Mouse (Mus musculus) hematopoietic stem cell, adult 5-6 weeks (primary cell): ENCODE measurements at regions not wholly inside any gene's neighbourhood (a gene's known extent, or its start where the extent isn't known, plus 50 kb on each side); places are given as distances from the start of the nearest gene placed in this dataset.

ENCODE experiments used
- ATAC-seq, 2 experiments: fragments of 125-278 bp in 1 of 2; replicated peaks in 1 of 2; 2 replicates each; pipeline ENCODE4 v1.8.0; 2016 to 2017; ENCODE audit warnings: inconsistent platforms in 2 of 2, mild to moderate bottlenecking in 2 of 2, moderate number of reproducible peaks in 2 of 2, low read depth in 1 of 2, moderate TSS enrichment in 1 of 2; ENCODE audit not compliant: low FRiP score in 2 of 2, poor library complexity in 2 of 2, severe bottlenecking in 2 of 2, insufficient read depth in 1 of 2, low TSS enrichment in 1 of 2

DNA sequence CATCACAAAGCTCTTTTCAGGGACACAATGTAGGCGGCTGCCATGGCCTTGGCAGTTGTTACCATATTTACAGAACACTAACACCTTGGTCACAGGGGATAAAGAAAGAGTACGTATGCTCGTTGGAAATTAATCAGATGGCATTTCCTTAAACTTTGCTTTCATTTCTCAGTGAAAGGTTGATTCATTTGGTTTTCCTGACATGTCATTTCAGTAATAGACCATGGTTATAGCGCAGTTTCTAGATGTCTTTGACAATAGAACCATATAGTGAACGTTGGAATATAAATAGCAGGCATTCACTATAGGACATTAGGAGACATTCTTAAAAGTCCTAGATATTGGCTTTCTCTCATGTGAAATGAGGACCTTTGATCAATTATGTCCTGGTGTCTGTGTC lies 532.2 kb upstream of the A1bg start:
- ATAC-seq = no peak

- no peak for ATAC-seq
Measured at GRCm38 (mm10) chr15:61454350-61454671, 531.5 kb upstream of the A1bg start.

DNA sequence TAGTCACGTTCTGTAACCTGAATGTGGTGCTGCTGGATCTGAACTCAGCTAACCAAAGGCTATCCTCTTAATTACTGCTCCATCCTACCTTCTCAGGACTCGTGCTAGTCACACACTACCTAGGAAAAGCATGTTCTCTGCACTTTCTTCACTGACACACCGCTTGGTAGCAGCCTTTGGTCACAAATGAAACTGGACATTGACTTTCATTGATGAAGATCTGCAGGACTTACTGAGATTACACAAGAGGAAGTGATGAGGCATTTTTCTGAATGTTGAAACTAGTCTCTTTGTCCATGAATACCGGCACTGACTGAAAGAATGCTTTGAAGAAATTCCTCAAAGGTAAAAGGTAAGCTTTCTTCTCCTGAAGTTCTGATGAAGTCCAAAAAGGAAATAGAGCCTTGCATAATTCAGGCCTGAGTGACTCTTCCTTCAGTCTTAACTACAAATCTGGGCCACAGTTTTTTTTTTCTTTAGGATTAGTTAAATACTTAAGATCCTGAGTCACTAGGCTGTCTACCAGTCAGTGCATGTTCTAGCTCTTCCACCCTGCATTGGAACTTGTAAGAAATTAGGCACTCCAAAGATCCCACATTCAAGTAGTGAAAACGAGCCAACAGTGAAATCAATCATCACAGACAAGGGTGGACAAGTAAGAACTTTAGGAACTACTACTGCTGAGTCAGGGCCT lies 531.0 kb upstream of the A1bg start:
- no peak for ATAC-seq

DNA sequence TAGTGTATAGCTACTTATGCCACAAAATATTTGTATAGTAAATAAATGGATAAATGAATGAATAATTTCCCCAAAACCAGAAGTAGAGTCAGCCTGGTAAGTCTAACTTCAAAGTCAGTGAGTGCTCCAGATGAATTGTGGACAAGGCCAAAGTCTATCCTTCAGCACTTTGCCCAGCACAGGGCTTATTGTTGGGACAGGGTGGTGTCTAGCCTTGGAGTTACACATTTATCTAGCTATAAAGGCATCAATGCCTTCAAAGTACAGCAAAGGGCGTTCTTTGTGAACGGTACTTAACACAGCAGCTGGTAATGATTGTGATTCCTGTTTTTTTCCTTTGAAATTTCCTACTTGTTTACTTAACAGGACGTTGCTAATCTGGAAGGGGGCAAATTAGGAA lies 527.4 kb upstream of the A1bg start:
- no peak for ATAC-seq

GRCm38 (mm10) chr15:61448482-61448881 lies 525.7 kb upstream of the A1bg start:
- ATAC-seq = no peak

DNA sequence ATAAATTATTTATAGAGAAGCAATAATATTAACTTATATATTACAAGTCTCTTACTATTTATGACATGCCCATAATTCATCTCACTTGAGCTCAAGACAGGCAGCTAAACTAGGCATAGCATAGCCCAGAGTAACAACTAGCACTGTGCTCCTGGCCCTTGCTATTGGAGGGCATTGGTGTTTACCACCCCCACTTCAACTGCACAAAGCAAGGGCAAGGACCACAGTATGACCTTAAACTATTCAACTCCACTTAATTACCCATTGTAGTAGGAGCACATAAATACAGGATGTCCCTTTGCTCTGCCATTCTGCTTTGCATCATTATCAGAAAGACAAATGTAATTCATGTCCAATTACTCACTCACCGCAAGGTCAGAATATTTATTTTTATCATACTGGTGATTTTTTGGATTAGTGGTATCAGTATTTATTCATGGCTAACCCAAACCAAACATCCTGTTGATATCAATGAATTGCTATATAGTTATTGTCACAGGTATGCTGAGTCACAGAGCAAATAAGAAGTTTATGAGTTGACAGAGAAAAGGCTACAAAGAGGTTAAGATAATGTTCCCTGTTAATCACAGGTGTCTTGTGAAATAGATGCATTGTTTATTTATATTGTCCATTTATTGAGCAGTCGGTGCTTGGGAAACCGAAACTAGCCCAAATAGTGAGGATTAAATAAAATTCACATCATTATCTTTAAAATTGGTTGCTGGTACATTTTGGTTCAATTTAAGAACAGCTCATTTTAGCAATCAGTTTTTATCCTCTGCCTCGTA lies 523.4 kb upstream of the A1bg start:
- no peak for ATAC-seq

GRCm38 (mm10) chr15:61441734-61442398 lies 519.1 kb upstream of the A1bg start:
- ATAC-seq = no peak

- no peak for ATAC-seq
Measured at GRCm38 (mm10) chr15:61441012-61441411, 518.2 kb upstream of the A1bg start.

DNA sequence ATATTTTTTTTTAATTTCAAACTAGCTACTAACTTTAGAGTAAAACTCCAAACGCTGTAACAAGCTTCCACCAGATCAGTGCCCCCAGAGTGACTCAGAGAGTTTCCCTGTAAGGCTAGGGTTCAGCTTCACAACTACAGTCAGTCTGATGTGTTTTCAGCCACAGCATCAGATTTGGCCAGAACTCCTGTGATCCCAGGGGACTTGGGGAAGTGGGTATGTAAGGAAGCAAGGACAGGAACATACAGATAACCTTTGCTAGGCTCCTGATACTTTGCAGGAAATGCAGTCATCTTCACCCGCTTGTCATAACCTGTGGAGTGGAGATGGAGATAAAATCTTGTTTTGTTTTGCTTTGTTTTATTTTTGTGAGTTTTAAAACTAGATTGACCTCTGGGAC lies 517.5 kb upstream of the A1bg start:
- no peak for ATAC-seq

- no peak for ATAC-seq
Measured at GRCm38 (mm10) chr15:61439623-61440170, 516.9 kb upstream of the A1bg start.

GRCm38 (mm10) chr15:61428818-61429415 lies 506.1 kb upstream of the A1bg start:
- no peak for ATAC-seq

DNA sequence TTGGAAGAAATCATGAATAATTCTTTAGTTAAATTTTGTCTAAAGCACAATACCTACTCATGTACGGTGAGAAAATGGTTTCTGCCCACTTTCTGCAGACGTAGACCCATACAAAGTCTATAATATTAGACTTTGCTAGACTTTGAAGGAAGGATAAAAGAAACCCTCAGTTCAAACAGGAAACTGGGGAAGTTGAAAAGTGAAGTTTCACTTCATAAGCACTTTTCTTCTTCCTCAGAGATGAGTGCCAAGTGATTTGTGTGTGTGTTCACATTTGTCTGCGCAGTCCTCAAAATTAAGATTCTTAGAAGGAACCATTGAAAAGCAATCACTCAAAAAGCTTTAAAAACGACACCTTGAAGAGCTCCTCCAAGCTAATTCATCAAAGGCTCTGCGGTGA lies 500.2 kb upstream of the A1bg start:
- ATAC-seq = no peak

DNA sequence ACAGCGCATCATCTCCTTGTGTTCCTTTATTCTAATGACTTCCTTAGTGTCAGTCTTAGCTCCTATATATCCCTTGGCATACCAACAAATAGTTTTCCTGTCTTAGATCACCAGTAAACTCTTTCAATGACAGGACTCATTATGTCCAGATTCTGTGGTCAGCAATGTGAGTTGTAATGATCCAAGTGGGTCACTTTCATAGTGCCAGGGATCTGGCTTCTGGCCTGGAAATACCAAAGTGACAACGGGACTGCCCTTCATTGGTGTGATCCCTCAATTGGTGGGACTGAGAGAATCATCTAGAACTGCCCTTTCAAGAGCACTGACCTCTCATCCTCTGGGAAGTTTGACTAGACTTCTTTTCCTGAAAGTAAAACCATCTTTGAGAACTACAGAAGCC lies 494.7 kb upstream of the A1bg start:
- no peak for ATAC-seq

- no peak for ATAC-seq
Measured at GRCm38 (mm10) chr15:61416841-61417240, 494.0 kb upstream of the A1bg start.

GRCm38 (mm10) chr15:61415626-61416025 lies 492.8 kb upstream of the A1bg start:
- ATAC-seq = 0 out of 4 replicates have a peak, but pooled peaks of 1 of the 2 experiments have one; percentile 27

DNA sequence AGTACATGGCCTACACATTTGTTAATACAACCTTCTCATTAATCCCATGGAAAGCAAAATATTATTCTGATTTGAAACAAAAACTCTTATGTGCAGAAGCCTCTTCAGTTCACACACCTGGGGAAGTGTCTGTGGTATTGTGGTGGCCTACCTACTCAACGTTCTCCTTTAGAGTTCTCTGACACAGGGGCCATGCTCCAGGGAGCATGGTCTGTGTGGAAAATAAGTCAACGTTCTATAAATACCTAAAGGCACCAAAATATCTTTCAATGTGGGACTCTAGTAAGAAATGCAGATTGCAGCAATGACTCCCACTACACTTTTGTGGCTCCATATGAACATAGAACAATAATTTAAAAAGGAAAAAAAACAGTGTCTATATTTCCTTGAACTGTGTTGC lies 489.0 kb upstream of the A1bg start:
- no peak for ATAC-seq

DNA sequence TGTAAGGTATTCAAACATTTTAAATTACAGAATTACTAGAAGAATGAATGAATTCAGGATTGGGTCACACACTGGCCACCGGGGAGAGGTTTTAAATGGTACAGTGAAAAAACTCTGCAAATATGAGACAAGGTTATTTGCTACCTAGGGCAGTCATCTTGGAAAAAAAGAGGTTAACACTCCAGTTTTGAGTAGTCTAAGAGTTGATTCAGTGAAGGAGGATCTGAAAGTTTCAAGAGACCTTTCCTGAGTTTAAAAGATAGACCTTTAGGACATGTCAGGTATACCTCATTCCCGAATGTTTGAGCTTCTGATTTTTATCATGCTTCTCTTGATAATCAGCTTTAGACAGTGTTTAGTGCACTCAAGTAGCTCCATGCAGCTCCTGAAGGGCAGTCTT lies 488.0 kb upstream of the A1bg start:
- no peak for ATAC-seq

- no peak for ATAC-seq
Measured at GRCm38 (mm10) chr15:61408621-61409020, 485.8 kb upstream of the A1bg start.
